Mouse (Mus musculus): ENCODE measurements around the gene Ptpn21.

Gene Ptpn21

GRCm38 (mm10) chr12:98662617-98663016 is 74.6 kb downstream of the Ptpn21 start:
- no peak for DNase-seq (ENCODE audit: low spot score in 2 of 2)

GRCm38 (mm10) chr12:98656873-98657272 is 80.3 kb downstream of the Ptpn21 start:
- DNase-seq (ENCODE audit: low spot score in 2 of 2): no peak

- DNase-seq (ENCODE audit: low spot score in 2 of 2): no peak
Observed at GRCm38 (mm10) chr12:98644852-98645251, 92.4 kb downstream of the Ptpn21 start.

- DNase-seq (ENCODE audit: low spot score in 2 of 2): no peak
Observed at GRCm38 (mm10) chr12:98628260-98628970, 108.8 kb downstream of the Ptpn21 start.

GRCm38 (mm10) chr12:98627392-98628259 is 109.6 kb downstream of the Ptpn21 start, which contains the start of gene Spata7:
Gene Spata7 (plus strand): TSS chr12:98628157.
- DNase-seq (ENCODE audit: low spot score in 2 of 2): peak; percentile 76 to 86
